16 mouse cellular contexts compared by ENCODE assay signal in the genomic region with DNA sequence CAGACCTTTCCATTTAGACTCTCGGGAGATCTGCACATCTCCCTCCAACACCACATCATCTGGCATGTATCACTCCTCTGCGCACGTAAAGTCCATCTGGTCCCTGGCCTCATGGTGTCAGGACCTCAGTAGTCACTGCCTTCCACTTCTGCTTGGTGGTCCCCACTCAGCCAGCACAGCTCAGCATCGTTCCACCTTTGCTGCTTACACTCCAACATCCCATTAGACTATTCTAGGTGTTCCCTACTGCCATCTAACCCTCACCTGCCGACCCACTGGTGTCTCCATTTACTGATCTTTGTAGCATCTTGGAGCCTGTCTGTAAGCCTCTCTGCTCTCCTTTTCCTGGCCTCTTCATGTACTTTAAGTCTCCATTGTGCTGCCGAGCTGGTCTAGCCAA.
"Had no signal": no experiment of that assay in that cellular context is flagged by ENCODE, and none has a peak within 500 bp of the region (broad histone marks: within the 10 kb centered on the region; RNA-seq: fewer than 3 reads in every experiment).

No protein-coding gene starts in this region.

- H3K27me3 ChIP-seq: liver, embryonic 13.5 days; liver, embryonic 15.5 days; lung, embryonic 15.5 days; neural tube, embryonic 12.5 days; stomach, embryonic 15.5 days had no signal

- H3K4me2 ChIP-seq: liver, embryonic 13.5 days; liver, embryonic 15.5 days; lung, embryonic 15.5 days; midbrain, embryonic 13.5 days; neural tube, embryonic 12.5 days; stomach, embryonic 15.5 days had no signal

- H3K4me1 ChIP-seq: liver, embryonic 13.5 days; liver, embryonic 15.5 days; lung, embryonic 15.5 days; stomach, embryonic 15.5 days had no signal

- H3K9me3 ChIP-seq: liver, embryonic 13.5 days; liver, embryonic 15.5 days; lung, embryonic 15.5 days; midbrain, embryonic 13.5 days; neural tube, embryonic 12.5 days; stomach, embryonic 15.5 days had no signal

- ATAC-seq: liver, postnatal 0 days; lung, postnatal 0 days; midbrain, embryonic 13.5 days had no signal

- H3K36me3 ChIP-seq: liver, embryonic 13.5 days; liver, embryonic 15.5 days; lung, embryonic 15.5 days; midbrain, embryonic 13.5 days; neural tube, embryonic 12.5 days; stomach, embryonic 15.5 days had no signal

- DNase-seq: liver, embryonic 13.5 days; liver, postnatal 0 days; lung, adult 2 months; lung, postnatal 14 days; lung, postnatal 36 days; right cerebral cortex, postnatal 14 days; thymus, adult 2 months; thymus, postnatal 25 days; thymus, postnatal 4 days had no signal

- H3K9ac ChIP-seq: liver, embryonic 13.5 days; liver, embryonic 15.5 days; liver, postnatal 0 days; lung, embryonic 15.5 days; midbrain, embryonic 13.5 days; neural tube, embryonic 12.5 days; stomach, embryonic 15.5 days had no signal

- H3K4me3 ChIP-seq: liver, embryonic 13.5 days; liver, embryonic 15.5 days; lung, embryonic 15.5 days; midbrain, embryonic 13.5 days; neural tube, embryonic 12.5 days; stomach, embryonic 15.5 days had no signal

- H3K27ac ChIP-seq: liver, embryonic 13.5 days; liver, embryonic 15.5 days; lung, embryonic 15.5 days; midbrain, embryonic 13.5 days; neural tube, embryonic 12.5 days; stomach, embryonic 15.5 days; stomach, postnatal 0 days had no signal
